Mouse (Mus musculus) spleen, adult 2 months (tissue): ENCODE measurements at regions not wholly inside any gene's neighbourhood (a gene's known extent, or its start where the extent isn't known, plus 50 kb on each side); places are given as distances from the start of the nearest gene placed in this dataset.

Experiments
- CTCF ChIP-seq: fragments of 200-500 bp; IDR thresholded peaks from 2 replicates; pipeline ENCODE4 v1.5.1; 2011; ENCODE audit warnings: mild to moderate bottlenecking, inconsistent platforms; ENCODE audit not compliant: insufficient read depth, insufficient read length, insufficient replicate concordance; ENCODE audit errors: extremely low read depth
- POLR2A ChIP-seq: fragments of 200-500 bp; IDR thresholded peaks from 2 replicates; pipeline ENCODE4 v1.6.1; 2011; ENCODE audit warnings: low read depth, low read length, inconsistent platforms

DNA sequence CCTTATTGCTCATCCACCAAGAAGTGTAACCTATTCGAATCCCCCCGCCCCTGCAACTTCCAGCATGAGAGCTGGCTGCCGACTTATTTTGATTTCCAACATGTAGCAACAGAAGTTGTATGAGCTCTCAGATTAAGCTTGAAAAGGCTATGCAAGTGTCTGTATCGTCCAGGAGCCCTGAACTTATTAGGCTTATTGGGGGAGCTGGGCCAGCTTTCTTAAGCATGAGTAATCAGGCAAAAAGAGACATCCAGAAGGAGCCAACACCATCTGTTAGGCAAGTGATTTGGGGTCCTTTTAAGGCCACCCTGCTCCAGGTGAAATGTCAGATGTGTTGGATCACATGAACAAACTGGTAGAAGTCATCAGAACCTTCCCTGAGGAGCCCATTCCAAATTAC is 1481.0 kb upstream of the Gm6569 start:
- TF ChIP-seq CTCF (no peak), POLR2A (no peak)
